Mouse (Mus musculus) MEL (cell line): Measurements from ENCODE around the gene Alg9. TPM values are rescaled to one million over a fixed set of nuclear protein-coding genes. Genes with fewer than 3 reads are reported as not detected.
"Not testable (repeated sequence)": the region's sequence is repeated elsewhere in the genome, so short reads cannot be mapped to it uniquely, and the experiment has no call there.

Source experiments
- DNase-seq: peaks from one replicate; pipeline ENCODE4 v3.0.0; 2011; ENCODE audit warnings: low read depth, low spot score
- H3K27ac ChIP-seq: 2 replicates; pipeline ENCODE4 v1.5.1; 2012; ENCODE audit warnings: low read depth, mild to moderate bottlenecking, control low read depth, low read length, moderate library complexity; ENCODE audit not compliant: control insufficient read depth
- H3K27me3 ChIP-seq, 2 experiments: fragments of 150-350 bp in 1 of 2; sonication (generic) in 1 of 2; 2 replicates each; pipeline ENCODE4 v1.6.1; 2012; ENCODE audit warnings: low read length in 2 of 2, mild to moderate bottlenecking in 2 of 2, improper control_type of control experiment in 1 of 2, moderate library complexity in 1 of 2; ENCODE audit not compliant: insufficient read depth in 2 of 2, control insufficient read depth in 1 of 2
- H3K36me3 ChIP-seq, 2 experiments: 2 replicates each; pipeline ENCODE4 v1.6.1; 2012 to 2014; ENCODE audit warnings: low read length in 2 of 2, improper control_type of control experiment in 1 of 2, inconsistent platforms in 1 of 2, mild to moderate bottlenecking in 1 of 2; ENCODE audit not compliant: insufficient read depth in 2 of 2, control insufficient read depth in 1 of 2
- H3K4me1 ChIP-seq, 2 experiments: fragments of 150-350 bp in 1 of 2; sonication (generic) in 1 of 2; 2 replicates each; pipeline ENCODE4 v1.6.1; 2012; ENCODE audit warnings: low read length in 2 of 2, improper control_type of control experiment in 1 of 2, mild to moderate bottlenecking in 1 of 2; ENCODE audit not compliant: insufficient read depth in 2 of 2, control insufficient read depth in 1 of 2
- H3K4me3 ChIP-seq, 2 experiments: fragments of 150-350 bp in 1 of 2; sonication (generic) in 1 of 2; 2 replicates each; pipeline ENCODE4 v1.5.1; 2012; ENCODE audit warnings: low read depth in 2 of 2, low read length in 2 of 2, mild to moderate bottlenecking in 2 of 2, moderate library complexity in 2 of 2, control low read depth in 1 of 2, improper control_type of control experiment in 1 of 2; ENCODE audit not compliant: control insufficient read depth in 1 of 2, insufficient read depth in 1 of 2
- H3K79me2 ChIP-seq: 2 replicates; pipeline ENCODE4 v1.6.1; 2012; ENCODE audit warnings: mild to moderate bottlenecking, low read length, moderate library complexity; ENCODE audit not compliant: control insufficient read depth, poor library complexity, insufficient read depth
- H3K9ac ChIP-seq: 2 replicates; pipeline ENCODE4 v1.6.1; 2012; ENCODE audit warnings: low read depth, mild to moderate bottlenecking, control low read depth, low read length, moderate library complexity; ENCODE audit not compliant: control insufficient read depth, poor library complexity, severe bottlenecking
- H3K9me3 ChIP-seq: fragments of 150-350 bp; sonication (generic); replicated peaks from 2 replicates; pipeline ENCODE4 v1.6.1; 2012; ENCODE audit warnings: mild to moderate bottlenecking, low read length, improper control_type of control experiment, moderate library complexity; ENCODE audit not compliant: insufficient read depth
- CHD2 ChIP-seq: IDR thresholded peaks from 2 replicates; pipeline ENCODE4 v1.6.1; 2011; ENCODE audit warnings: low read length, improper control_type of control experiment
- ELF1 ChIP-seq: IDR thresholded peaks from 2 replicates; pipeline ENCODE4 v1.6.1; 2014; ENCODE audit warnings: low read depth, mild to moderate bottlenecking, inconsistent platforms, low read length, improper control_type of control experiment, moderate library complexity
- KAT2A ChIP-seq: conservative IDR thresholded peaks from 2 replicates; pipeline ENCODE4 v1.6.1; 2012; ENCODE audit warnings: low read depth, low read length, improper control_type of control experiment, inconsistent platforms
- MAFK ChIP-seq: IDR thresholded peaks from 2 replicates; pipeline ENCODE4 v1.6.1; 2011; ENCODE audit warnings: low read depth, mild to moderate bottlenecking, low read length, improper control_type of control experiment, borderline replicate concordance
- MXI1 ChIP-seq: IDR thresholded peaks from 2 replicates; pipeline ENCODE4 v1.6.1; 2011; ENCODE audit warnings: mild to moderate bottlenecking, low read depth, low read length, improper control_type of control experiment
- MYB ChIP-seq: IDR thresholded peaks from 2 replicates; pipeline ENCODE4 v1.6.1; 2011; ENCODE audit warnings: mild to moderate bottlenecking, low read depth, low read length, improper control_type of control experiment
- MYC ChIP-seq: IDR thresholded peaks from 2 replicates; pipeline ENCODE4 v1.6.1; 2011; ENCODE audit warnings: low read depth, mild to moderate bottlenecking, low read length, improper control_type of control experiment, moderate library complexity
- NRF1 ChIP-seq: IDR thresholded peaks from 2 replicates; pipeline ENCODE4 v1.6.1; 2014; ENCODE audit warnings: low read depth, mild to moderate bottlenecking, inconsistent platforms, low read length, improper control_type of control experiment, moderate library complexity; ENCODE audit not compliant: poor library complexity, insufficient read depth, severe bottlenecking
- POLR2AphosphoS5 ChIP-seq: IDR thresholded peaks from 2 replicates; pipeline ENCODE4 v1.6.1; 2012; ENCODE audit warnings: low read depth, borderline replicate concordance, mild to moderate bottlenecking, inconsistent platforms, low read length, moderate library complexity, mixed read lengths
- RAD21 ChIP-seq: IDR thresholded peaks from 2 replicates; pipeline ENCODE4 v1.6.1; 2011; ENCODE audit warnings: mild to moderate bottlenecking, low read depth, low read length, improper control_type of control experiment
- SMC3 ChIP-seq: IDR thresholded peaks from 2 replicates; pipeline ENCODE4 v1.6.1; 2011; ENCODE audit warnings: low read depth, low read length, improper control_type of control experiment
- TBP ChIP-seq: IDR thresholded peaks from 2 replicates; pipeline ENCODE4 v1.8.0; 2011; ENCODE audit warnings: low read depth, low read length, improper control_type of control experiment
- TCF12 ChIP-seq: IDR thresholded peaks from 2 replicates; pipeline ENCODE4 v1.6.1; 2014; ENCODE audit warnings: low read depth, mild to moderate bottlenecking, inconsistent platforms, low read length, improper control_type of control experiment, moderate library complexity
- UBTF ChIP-seq: IDR thresholded peaks from 2 replicates; pipeline ENCODE4 v1.6.1; 2012; ENCODE audit warnings: low read depth, mild to moderate bottlenecking, inconsistent platforms, low read length, improper control_type of control experiment, moderate library complexity, borderline replicate concordance; ENCODE audit not compliant: insufficient read depth
- USF1 ChIP-seq: IDR thresholded peaks from 2 replicates; pipeline ENCODE4 v1.6.1; 2014; ENCODE audit warnings: low read depth, mild to moderate bottlenecking, inconsistent platforms, low read length, improper control_type of control experiment, moderate library complexity
- ZKSCAN1 ChIP-seq: IDR thresholded peaks from 2 replicates; pipeline ENCODE4 v1.6.1; 2012; ENCODE audit warnings: low read depth, mild to moderate bottlenecking, inconsistent platforms, low read length, improper control_type of control experiment, moderate library complexity
- ZMIZ1 ChIP-seq: IDR thresholded peaks from 2 replicates; pipeline ENCODE4 v1.6.1; 2012; ENCODE audit warnings: low read depth, mild to moderate bottlenecking, inconsistent platforms, low read length, improper control_type of control experiment, moderate library complexity
- ZNF384 ChIP-seq: IDR thresholded peaks from 2 replicates; pipeline ENCODE4 v1.6.1; 2012; ENCODE audit warnings: low read depth, mild to moderate bottlenecking, inconsistent platforms, low read length, improper control_type of control experiment
- polyA plus RNA-seq, 2 experiments: library from polyadenylated mRNA; stranded (reverse) in 1 of 2; unstranded in 1 of 2; fragments of >175 nt in 1 of 2; fragments of >200 nt in 1 of 2; gene quantifications; 2 replicates each; pipeline versions ENCODE4 v1.2.1 to v1.2.4; 2012; ENCODE audit warnings: low replicate concordance in 2 of 2, low read depth in 1 of 2; ENCODE audit not compliant: insufficient read length in 2 of 2, insufficient read depth in 1 of 2, missing spikeins in 1 of 2
- total RNA-seq: library from RNA; depleted of rRNA; stranded (reverse); fragments of 300-350 nt; gene quantifications from 2 replicates; pipeline ENCODE4 v1.2.3, GENCODE M21; 2012

Alg9 gene
- total and polyA plus RNA-seq, 3 experiments = 23.3 to 46.7 TPM; not detected in 1

GRCm38 (mm10) chr9:50831514-50831913, 56.7 kb downstream of the Alg9 start:
- Histone ChIP-seq H3K79me2 (no peaks in the 10 kb centered on the region), H3K9ac (no peak overlapping the region), H3K4me1 (no peaks in the 10 kb centered on the region), H3K27me3 (no peaks in the 10 kb centered on the region), H3K9me3 (no peaks in the 10 kb centered on the region), H3K36me3 (no peaks in the 10 kb centered on the region; a peak in 1 of 4 replicates), H3K4me3 (no peak overlapping the region), H3K27ac (no peak overlapping the region)
- no peak for TF ChIP-seq ZNF384
- TF ChIP-seq SMC3 = no peak
- no peak for TF ChIP-seq ELF1
- no peak for TF ChIP-seq TCF12
- no peak for TF ChIP-seq MYC
- no peak for TF ChIP-seq TBP
- TF ChIP-seq KAT2A = no peak
- no peak for TF ChIP-seq USF1
- no peak for TF ChIP-seq NRF1
- TF ChIP-seq UBTF = no peak
- TF ChIP-seq MAFK = no peak
- no peak for DNase-seq

- Histone ChIP-seq H3K36me3 (no peaks in the 10 kb centered on the region; a peak in 1 of 4 replicates), H3K9me3 (no peaks in the 10 kb centered on the region), H3K4me3 (no peak overlapping the region), H3K79me2 (no peaks in the 10 kb centered on the region), H3K4me1 (no peaks in the 10 kb centered on the region), H3K9ac (no peak overlapping the region), H3K27ac (no peak overlapping the region), H3K27me3 (no peaks in the 10 kb centered on the region)
- TF ChIP-seq MYB = no peak
- TF ChIP-seq POLR2AphosphoS5 = no peak
- TF ChIP-seq MXI1 = no peak
- no peak for TF ChIP-seq ZMIZ1
- TF ChIP-seq MYC = no peak
- no peak for TF ChIP-seq SMC3
- TF ChIP-seq RAD21 = no peak
- no peak for TF ChIP-seq ZKSCAN1
- TF ChIP-seq CHD2 = no peak
- DNase-seq = no peak
These were observed 57.3 kb downstream of the Alg9 start for GRCm38 (mm10) chr9:50832162-50832561.

- H3K4me1 ChIP-seq, H3K9ac ChIP-seq, H3K36me3 ChIP-seq, H3K27ac ChIP-seq, DNase-seq, H3K27me3 ChIP-seq, H3K79me2 ChIP-seq, H3K9me3 ChIP-seq, H3K4me3 ChIP-seq: not testable (repeated sequence)
These were observed 57.8 kb downstream of the Alg9 start for GRCm38 (mm10) chr9:50832582-50832981.
